Mouse (Mus musculus): ENCODE results near the gene Slit3. TPM values are rescaled to one million over a fixed set of nuclear protein-coding genes. Genes with fewer than 3 reads are reported as not detected.
A peak's percentile ranks its signal among the peaks of the same experiment; 100 is the strongest.

Slit3 gene
- polyA plus RNA-seq, 1 experiment from 2014 or later, result 3.5 TPM

MicroRNAs within 50 kb of the gene (microRNA counts, 519-probe panel; counts per million panel counts)
- microRNA mmu-miR-218, result 6,236 counts per million, percentile 80 among the panel's probes with 10 or more counts

Small RNA genes lying within 50 kb of the gene (microRNA-seq; reads per million reads assigned to microRNA genes)
- gene Mir218-2, result 50.1 reads per million, percentile 49 among the genes with 10 or more reads in this experiment

All from midbrain, embryonic 14.5 days (tissue).